Mouse (Mus musculus) liver, embryonic 14 days (tissue): ENCODE data around the gene Gsk3a. TPM values are rescaled to one million over a fixed set of nuclear protein-coding genes. Genes with fewer than 3 reads are reported as not detected.

ENCODE experiments used
- polyA plus RNA-seq: library from polyadenylated mRNA; depleted of rRNA; stranded (reverse); fragments of >200 nt; gene quantifications from 2 replicates; pipeline ENCODE4 v1.2.3, GENCODE M21; 2012; rRNA removed

Gsk3a gene
- polyA plus RNA-seq: 44.8 and 49.1 TPM in 2 replicates

DNA sequence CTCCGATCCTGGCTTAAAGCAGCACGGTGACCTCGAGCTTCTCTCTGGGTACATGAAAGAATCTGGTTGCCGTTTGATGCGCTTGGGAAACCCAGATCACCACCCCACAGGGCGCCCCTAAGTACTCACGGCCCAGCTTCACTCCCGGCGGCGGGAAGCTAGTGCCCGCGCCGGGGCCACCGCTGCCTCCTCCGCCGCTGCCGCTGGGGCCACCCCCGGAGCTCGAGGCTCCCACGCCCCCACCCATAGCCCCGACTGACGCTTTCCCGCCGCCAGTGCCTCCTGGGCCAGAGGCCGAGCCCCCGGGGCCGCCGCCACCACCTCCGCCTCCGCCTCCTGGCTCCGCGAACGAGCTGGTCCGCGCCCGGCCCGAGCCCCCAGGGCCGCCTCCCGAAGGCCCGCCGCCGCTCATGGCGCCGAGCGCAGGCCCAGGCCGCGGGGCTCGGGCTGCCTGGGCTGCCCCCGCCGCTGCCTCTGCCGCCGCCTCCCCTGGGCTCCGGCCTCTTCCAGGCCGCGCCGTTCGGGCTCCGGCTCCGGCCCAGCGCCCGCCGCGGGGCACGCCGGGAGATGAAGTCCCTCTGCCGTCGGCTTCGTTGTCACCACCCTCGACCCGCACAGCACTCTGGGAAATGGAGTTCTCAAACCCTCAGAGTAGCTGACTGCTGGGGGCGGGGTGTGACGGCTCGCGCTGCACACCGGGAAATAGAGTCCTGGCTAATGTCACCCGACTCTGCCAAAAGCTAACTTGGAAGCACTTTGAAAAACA lies at the start of gene Gsk3a:
Gene Gsk3a, minus strand, starts transcription at position 603 of the 766 bp plus-strand sequence.

DNA sequence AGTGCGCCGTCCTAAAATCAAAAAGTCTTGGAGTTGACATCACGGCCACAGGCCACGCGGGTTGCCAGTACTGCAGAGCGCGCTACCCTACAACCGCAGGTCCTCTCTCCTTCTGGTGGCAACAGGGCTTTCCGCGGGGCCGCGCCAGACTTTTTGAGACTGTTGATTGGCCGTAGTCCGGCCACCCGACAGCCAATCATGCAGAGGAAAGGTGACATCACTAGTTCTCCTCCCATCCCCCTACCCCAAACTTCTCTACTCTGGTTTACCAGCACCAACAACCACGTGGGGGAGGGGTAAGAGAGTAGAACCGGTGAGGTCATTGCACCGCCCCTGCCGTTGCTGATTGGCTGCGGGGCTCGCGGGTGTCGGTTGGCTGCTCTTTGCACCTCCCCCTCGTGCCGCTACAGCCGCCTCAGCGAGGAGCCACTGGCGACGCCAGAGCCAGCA lies 29.7 kb upstream of the Gsk3a start, which contains the start of gene Cic:
Gene Cic, plus strand, starts transcription at position 404 of the 450 bp plus-strand sequence.

DNA sequence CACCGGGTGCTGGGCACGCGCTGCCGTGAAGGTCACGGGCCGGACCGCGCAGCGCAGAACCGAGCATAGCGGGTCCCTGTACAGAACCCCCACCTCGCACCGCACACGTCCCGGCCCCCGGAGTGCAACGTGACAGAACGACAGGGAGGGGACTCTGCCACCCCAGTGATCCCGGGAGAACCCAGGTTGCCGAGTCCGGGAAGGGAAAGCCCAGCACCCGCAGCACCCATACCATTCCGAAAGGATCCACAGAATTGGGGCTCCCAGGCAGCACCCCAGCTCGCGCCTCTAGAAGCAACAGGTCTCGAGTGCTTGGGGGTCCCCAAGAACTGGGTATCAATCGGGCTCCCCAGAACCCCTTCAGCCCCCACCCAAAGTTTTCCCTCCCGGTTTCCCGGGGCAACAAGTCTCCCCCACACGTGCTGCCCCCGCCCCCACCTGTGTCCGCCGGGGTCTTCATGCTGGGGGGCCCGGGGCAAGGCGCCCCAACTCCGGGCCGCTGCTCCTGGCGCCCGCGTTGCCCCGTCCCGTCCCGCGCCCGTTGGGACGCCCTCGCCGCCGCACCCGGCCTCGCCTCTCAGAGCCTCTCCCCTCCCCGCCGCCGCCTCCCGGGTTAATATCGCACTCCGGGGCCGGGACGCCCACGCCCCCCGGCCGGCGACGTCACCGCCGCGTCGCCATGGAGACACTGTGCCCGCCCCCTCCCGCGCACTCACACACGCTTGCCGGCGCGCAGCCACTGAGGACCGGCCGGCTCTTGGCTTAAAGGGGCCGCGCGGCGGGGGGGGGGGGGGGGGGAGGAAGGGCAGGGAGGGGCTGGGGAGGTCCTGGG lies 12.7 kb upstream of the Gsk3a start, which contains the start of gene Erf:
Gene Erf, minus strand, starts transcription at position 621 of the 832 bp plus-strand sequence.

DNA sequence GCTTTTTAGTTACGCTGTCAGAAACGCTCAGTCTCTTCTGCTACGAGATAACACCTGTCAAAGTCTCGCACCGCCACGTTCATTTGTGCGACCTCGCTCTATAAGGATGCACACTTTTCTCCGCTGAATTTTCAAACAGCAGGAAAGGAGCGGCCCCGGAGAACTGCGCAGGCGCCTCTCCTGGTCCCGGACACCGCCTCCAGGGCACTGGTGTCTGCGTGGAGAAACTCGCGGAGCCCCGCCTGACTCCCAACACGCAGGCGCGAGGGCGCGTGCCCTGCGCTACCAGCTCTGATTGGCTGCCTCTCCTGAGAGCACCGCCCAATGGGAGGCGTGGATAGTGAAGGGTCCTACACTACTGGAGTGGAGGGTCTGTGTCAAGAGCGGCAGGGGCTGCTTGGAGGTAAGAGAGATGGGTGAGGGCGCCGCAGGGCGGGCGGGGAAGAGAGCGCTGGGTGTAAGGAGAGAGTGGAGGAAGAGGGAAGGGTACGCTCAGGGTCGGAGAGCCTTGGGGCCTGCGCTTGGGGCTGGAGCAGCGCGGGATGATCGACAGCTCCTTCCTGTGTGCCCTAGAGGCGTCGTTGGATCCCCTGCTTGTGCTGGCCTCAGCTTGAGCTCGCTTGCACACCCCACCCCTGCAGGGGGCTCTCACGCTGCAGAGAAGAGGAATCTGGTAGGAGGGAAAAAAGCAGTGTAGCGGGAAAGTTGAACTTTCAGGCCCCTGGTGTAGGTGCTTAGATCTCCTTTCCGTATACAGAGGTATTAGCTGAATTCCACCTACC lies 16.4 kb downstream of the Gsk3a start, which contains the start of gene Zfp526:
Gene Zfp526, plus strand, starts transcription at position 324 of the 782 bp plus-strand sequence.

DNA sequence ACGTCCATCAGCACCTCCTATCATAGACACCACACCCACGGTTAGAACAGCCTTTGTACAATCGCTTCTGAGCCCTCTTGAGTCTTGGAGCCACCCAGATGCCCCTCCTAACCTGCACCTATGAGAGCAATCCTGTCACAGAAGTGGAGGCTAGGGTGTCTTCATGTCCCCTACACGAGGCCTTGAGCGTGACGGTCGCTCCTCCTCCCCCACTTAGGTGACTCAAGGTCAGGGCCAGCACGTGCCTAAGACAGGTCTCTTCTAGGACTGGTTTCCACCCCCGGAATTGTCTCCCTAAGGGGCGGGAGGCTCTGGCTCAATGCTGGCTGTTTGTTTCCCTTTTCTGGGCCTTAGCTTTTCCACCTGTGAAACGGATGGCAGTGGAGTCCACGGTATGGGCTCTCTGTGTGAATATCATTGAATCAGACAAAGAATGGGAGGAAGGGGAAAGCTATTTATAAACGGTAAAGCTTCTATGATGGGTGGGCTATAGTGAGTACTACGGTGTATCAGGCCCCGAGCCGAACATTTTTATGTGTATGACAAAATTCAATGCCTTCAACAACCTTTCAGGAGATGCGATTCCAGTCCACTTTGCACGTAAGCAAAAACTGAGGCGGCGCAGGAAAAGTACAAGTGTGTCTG lies 17.1 kb downstream of the Gsk3a start, which contains the start of gene Dedd2:
Gene Dedd2, minus strand, starts transcription at position 159 of the 645 bp plus-strand sequence.

DNA sequence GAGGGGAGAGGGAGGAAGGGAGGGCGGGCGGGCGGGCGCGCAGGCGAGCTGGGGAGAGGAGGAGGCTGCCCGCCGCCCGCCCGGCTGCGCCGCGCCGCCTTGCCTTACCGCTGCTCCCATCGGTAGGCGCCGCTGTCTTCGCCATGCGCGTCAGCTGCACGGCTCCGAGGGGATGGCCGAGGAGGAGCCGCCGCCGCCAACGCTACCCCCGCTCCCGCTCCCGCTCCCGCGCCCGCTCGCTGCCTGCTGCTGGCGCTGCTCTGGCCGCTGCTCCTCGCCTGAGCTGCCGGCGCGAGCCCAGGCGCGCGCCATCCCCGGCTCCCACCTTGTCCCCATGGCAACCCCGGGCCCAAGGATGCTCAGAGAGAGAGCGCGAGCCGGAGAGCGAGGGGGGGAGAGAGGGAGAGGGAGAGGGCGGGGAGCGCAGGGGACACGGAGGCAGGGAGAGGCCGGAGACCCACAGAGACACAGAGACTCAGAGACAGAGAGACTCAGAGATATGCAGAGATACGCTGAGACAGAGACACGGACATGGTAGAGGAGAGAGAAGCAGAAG lies 58.0 kb downstream of the Gsk3a start, which contains the start of gene Pou2f2:
Gene Pou2f2, minus strand, starts transcription at position 121 of the 556 bp plus-strand sequence.

Other genes with a start within 250 kb of the Gsk3a start
- 0.26 and 0.41 TPM in 2 replicates for gene Atp1a3, start 231.9 kb downstream of the Gsk3a start, polyA plus RNA-seq
- gene Grik5, start 165.5 kb downstream of the Gsk3a start, polyA plus RNA-seq: 3.9 and 4.4 TPM in 2 replicates
- 5.2 and 5.9 TPM in 2 replicates for gene Zfp574, start 165.3 kb downstream of the Gsk3a start, polyA plus RNA-seq
- 0.72 and 0.93 TPM in 2 replicates for gene Pou2f2, start 58.1 kb downstream of the Gsk3a start, polyA plus RNA-seq
- gene Dedd2, start 17.2 kb downstream of the Gsk3a start, polyA plus RNA-seq: 22.5 and 25.8 TPM in 2 replicates
- gene Zfp526, start 16.4 kb downstream of the Gsk3a start, polyA plus RNA-seq: 4.3 and 4.7 TPM in 2 replicates
- gene Erf, start 12.9 kb upstream of the Gsk3a start, polyA plus RNA-seq: 7.9 and 8.1 TPM in 2 replicates
- 14.3 and 14.4 TPM in 2 replicates for gene Cic, start 29.9 kb upstream of the Gsk3a start, polyA plus RNA-seq
- gene Pafah1b3, start 60.1 kb upstream of the Gsk3a start, polyA plus RNA-seq: 23.2 and 24.7 TPM in 2 replicates
- 0.05 TPM in 1 of 2 replicates, not detected in the other for gene Prr19, start 63.6 kb upstream of the Gsk3a start, polyA plus RNA-seq
- 0.02 and 0.03 TPM in 2 replicates for gene Tmem145, start 68.3 kb upstream of the Gsk3a start, polyA plus RNA-seq
- gene Megf8, start 79.3 kb upstream of the Gsk3a start, polyA plus RNA-seq: 1.1 and 1.4 TPM in 2 replicates
- gene Cnfn, start 131.9 kb upstream of the Gsk3a start, polyA plus RNA-seq: not detected in 2 replicates
- 1.7 and 2.1 TPM in 2 replicates for gene Lipe, start 160.9 kb upstream of the Gsk3a start, polyA plus RNA-seq
- not detected in 2 replicates for gene Cxcl17, start 175.0 kb upstream of the Gsk3a start, polyA plus RNA-seq
- gene Ceacam1, start 239.8 kb upstream of the Gsk3a start, polyA plus RNA-seq: 2.7 and 3.0 TPM in 2 replicates